Mouse (Mus musculus) erythroblast, embryonic 14.5 days (primary cell): ENCODE measurements at regions not wholly inside any gene's neighbourhood (a gene's known extent, or its start where the extent isn't known, plus 50 kb on each side); places are given as distances from the start of the nearest gene placed in this dataset.

Experiments used
- GATA1 ChIP-seq: IDR thresholded peaks from 2 replicates; pipeline ENCODE4 v1.6.1; 2012; ENCODE audit warnings: low read length, inconsistent platforms, mixed read lengths
- TAL1 ChIP-seq: IDR thresholded peaks from 3 replicates; pipeline ENCODE4 v1.6.1; 2012; ENCODE audit warnings: low read length, inconsistent platforms, mixed read lengths

DNA sequence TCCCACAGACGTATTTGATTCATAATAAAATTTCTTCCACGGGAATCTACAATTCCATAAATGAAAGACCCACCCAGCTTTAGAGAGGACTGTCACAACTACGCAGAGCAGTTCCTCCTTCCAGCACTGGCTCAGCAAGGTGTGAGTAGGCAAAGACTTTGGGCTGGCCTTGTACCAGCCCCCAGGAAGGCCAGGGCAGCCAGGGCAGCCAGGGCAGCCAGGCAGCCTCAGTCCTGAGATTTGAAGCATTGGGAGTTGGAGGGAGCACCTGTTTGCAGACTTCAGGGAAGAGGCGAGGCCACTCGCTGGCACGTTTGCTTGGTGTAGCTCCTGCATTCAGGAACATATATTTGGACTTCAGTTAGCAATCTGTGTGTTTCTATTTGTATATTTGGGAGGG lies 70.0 kb upstream of the Spaca7 start:
- no peak for TF ChIP-seq TAL1
- TF ChIP-seq GATA1: no peak
